Mouse (Mus musculus) liver, embryonic 14.5 days (tissue): ENCODE data around the gene Cys1. TPM values are rescaled to one million over a fixed set of nuclear protein-coding genes. Genes with fewer than 3 reads are reported as not detected.

Source experiments
- ATAC-seq: fragments of 200-750 bp; cut with Nextera tagmentation; 2 replicates; pipeline ENCODE4 v1.8.0; 2017; ENCODE audit warnings: moderate number of reproducible peaks, mild to moderate bottlenecking, moderate library complexity; ENCODE audit not compliant: insufficient read depth
- DNase-seq, 3 experiments: peaks; one replicate each; pipeline ENCODE4 v3.0.0-alpha.2; 2012 to 2013; ENCODE audit warnings: low read depth in 3 of 3, low spot score in 3 of 3
- H3K27ac ChIP-seq: fragments of 300-500 bp; sonication (generic); 2 replicates; pipeline ENCODE4 v1.5.1; 2014; ENCODE audit warnings: moderate library complexity, mild to moderate bottlenecking, control low read depth, inconsistent platforms
- H3K27me3 ChIP-seq: fragments of 300-500 bp; sonication (generic); 2 replicates; pipeline ENCODE4 v1.6.1; 2014; ENCODE audit warnings: mild to moderate bottlenecking, low read length, moderate library complexity; ENCODE audit not compliant: control insufficient read depth, insufficient read depth
- H3K36me3 ChIP-seq: fragments of 300-500 bp; sonication (generic); replicated peaks from 2 replicates; pipeline ENCODE4 v1.6.1; 2014; ENCODE audit warnings: low read depth; ENCODE audit not compliant: control insufficient read depth, insufficient read depth
- H3K4me1 ChIP-seq, 2 experiments: fragments of 200-500 bp in 1 of 2; fragments of 300-500 bp in 1 of 2; sonication (generic) in 1 of 2; replicated peaks; 2 replicates each; pipeline ENCODE4 v1.6.1; 2012 to 2014; ENCODE audit warnings: antibody characterized with exemption in 1 of 2, inconsistent platforms in 1 of 2, low read length in 1 of 2; ENCODE audit not compliant: control insufficient read depth in 2 of 2, insufficient read depth in 2 of 2
- H3K4me2 ChIP-seq: fragments of 300-500 bp; sonication (generic); 2 replicates; pipeline ENCODE4 v1.6.1; 2014; ENCODE audit warnings: low read depth, mild to moderate bottlenecking, control low read depth, moderate library complexity
- H3K4me3 ChIP-seq, 2 experiments: fragments of 200-500 bp in 1 of 2; fragments of 300-500 bp in 1 of 2; sonication (generic) in 1 of 2; 2 replicates each; pipeline ENCODE4 v1.5.1; 2012 to 2014; ENCODE audit warnings: low read depth in 2 of 2, low read length in 2 of 2, mild to moderate bottlenecking in 2 of 2, control low read depth in 1 of 2, inconsistent platforms in 1 of 2, moderate library complexity in 1 of 2; ENCODE audit not compliant: insufficient read depth in 1 of 2
- H3K9ac ChIP-seq: fragments of 300-500 bp; sonication (generic); replicated peaks from 2 replicates; pipeline ENCODE4 v1.6.1; 2014; ENCODE audit warnings: mild to moderate bottlenecking, control low read depth, moderate library complexity
- H3K9me3 ChIP-seq: fragments of 300-500 bp; sonication (generic); 2 replicates; pipeline ENCODE4 v1.6.1; 2016; ENCODE audit warnings: low read length, mixed read lengths; ENCODE audit not compliant: control insufficient read depth
- CTCF ChIP-seq: IDR thresholded peaks from 2 replicates; pipeline ENCODE4 v1.5.1; 2016; ENCODE audit warnings: antibody characterized with exemption, low read depth, control low read depth
- EP300 ChIP-seq: IDR thresholded peaks from 2 replicates; pipeline ENCODE4 v1.6.1; 2016; ENCODE audit warnings: antibody characterized with exemption, low read depth
- WGBS: fragments of 180-500 bp; shearing (Covaris S2); extraction: QIAGEN DNeasy Blood & Tissue Kit; methylation state at CpG from one replicate; pipeline ENCODE4 v1.1.7; 2014; ENCODE audit not compliant: insufficient replicate concordance; 5-methylcytosine and 5-hydroxymethylcytosine counted together
- polyA plus RNA-seq, 2 experiments: library from polyadenylated mRNA; depleted of rRNA in 1 of 2; stranded (reverse) in 1 of 2; unstranded in 1 of 2; fragments of >200 nt; fragmentation: Nextera tagmentation in 1 of 2; extraction: Ambion mirVana in 1 of 2; gene quantifications; 2 replicates each; pipeline versions ENCODE4 v1.2.1 to v1.2.3; 2012 to 2014

Gene Cys1
- polyA plus RNA-seq, 2 experiments: 0.28 to 0.74 TPM

DNA sequence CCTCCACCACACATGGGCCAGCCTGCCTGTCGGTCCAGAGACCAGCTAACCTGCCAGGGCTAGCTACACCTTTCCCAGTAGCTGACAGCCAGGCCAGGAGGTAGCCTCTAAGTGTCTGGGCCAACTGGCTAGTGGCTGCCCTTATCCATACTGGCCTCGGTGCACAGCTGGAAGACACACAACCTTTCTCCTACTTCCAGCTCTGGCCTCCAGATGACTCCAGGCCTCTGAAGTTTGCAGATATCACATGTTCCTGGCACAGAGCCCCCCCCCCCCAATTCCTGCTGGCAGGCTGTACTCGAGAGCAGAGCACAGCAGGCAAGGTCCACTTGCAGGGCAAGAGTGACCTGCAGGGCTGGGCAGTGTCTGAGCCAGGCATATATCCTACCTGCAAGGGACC is 54.4 kb downstream of the Cys1 start:
- Histone ChIP-seq H3K4me2 (no peak overlapping the region), H3K27me3 (no peaks in the 10 kb centered on the region), H3K9me3 (no peaks in the 10 kb centered on the region), H3K4me3 (no peak overlapping the region), H3K36me3 (no peaks in the 10 kb centered on the region), H3K9ac (no peak overlapping the region), H3K27ac (no peak overlapping the region), H3K4me1 (0 out of 4 replicates have a peak, but pooled peaks cover 0 to 4% of the 10 kb centered on the region in 2 experiments)
- ATAC-seq (no peak), DNase-seq (no peak)
- TF ChIP-seq CTCF (no peak), EP300 (no peak)
- 47% methylated on average over 3 of the region's 3 CpGs for WGBS

DNA sequence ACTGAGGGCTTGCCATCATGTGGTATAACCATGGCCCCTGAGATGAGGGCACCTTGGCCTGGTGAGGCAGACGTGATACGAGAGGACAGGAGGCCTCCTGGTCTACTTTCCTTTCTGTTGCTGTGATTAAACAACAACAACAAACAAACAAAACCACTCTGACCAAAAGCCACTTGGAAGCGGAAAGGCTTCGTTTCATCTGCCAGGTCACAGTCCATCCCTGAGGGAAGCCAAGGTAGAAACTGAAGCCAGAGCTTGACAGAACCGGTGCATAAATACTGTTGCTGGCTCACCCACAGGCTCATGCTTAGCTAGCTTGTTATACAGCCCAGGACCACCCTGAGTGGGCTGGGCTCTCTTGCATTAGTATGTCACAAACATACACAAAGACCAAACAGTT is 55.2 kb downstream of the Cys1 start:
- no peak for DNase-seq
- H3K9ac ChIP-seq: no peak overlapping the region
- no peak overlapping the region for H3K4me3 ChIP-seq
- no peaks in the 10 kb centered on the region for H3K27me3 ChIP-seq
- 65% methylated on average over 5 of the region's 5 CpGs for WGBS
- TF ChIP-seq CTCF (no peak), EP300 (no peak)
- H3K4me2 ChIP-seq: no peak overlapping the region
- H3K4me1 ChIP-seq: 0 out of 4 replicates have a peak, but pooled peaks cover 0 to 4% of the 10 kb centered on the region in 2 experiments
- no peaks in the 10 kb centered on the region for H3K9me3 ChIP-seq
- H3K36me3 ChIP-seq: no peaks in the 10 kb centered on the region
- no peak for ATAC-seq
- no peak overlapping the region for H3K27ac ChIP-seq

DNA sequence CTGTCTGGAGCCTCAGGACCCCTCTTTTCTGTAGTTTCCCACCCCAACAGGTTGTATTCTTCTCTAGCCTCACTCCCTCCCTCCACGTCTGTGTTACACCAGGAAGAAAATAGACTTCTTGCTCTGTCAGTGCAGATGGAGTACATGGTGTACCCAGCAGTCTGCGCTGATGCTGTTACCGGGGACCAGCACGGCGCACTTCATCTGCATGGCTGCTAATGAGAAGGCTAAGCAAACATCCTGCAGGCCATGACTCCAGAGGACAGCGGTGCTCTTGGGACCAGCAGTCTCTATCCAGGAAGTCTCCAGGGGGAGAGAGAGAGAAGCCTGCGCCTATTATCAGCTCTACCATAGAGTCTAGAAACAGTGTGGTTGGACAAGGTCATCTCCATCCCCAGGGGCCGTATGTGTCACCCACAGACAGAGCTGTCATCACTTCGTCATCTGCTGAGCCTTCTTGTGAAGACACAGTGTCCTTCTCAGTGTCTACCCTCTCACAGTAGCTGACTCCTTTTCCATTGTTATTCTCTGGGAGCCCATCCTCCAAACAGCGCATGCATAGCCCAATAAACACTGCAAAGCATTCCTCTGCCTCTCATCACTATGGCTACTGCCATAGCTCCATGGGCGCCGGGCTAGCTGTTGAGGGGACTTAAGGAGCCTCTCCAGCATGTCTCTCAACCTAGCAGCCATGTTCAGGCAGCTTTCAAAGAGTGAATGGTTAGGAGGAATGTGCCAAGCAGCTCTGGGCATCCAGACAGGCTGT is 57.9 kb downstream of the Cys1 start:
- ATAC-seq (no peak), DNase-seq (no peak)
- Histone ChIP-seq H3K4me2 (no peak overlapping the region), H3K4me3 (no peak overlapping the region), H3K27ac (no peak overlapping the region), H3K36me3 (no peaks in the 10 kb centered on the region), H3K27me3 (no peaks in the 10 kb centered on the region; the same call in none of the 2 replicates), H3K9me3 (no peaks in the 10 kb centered on the region), H3K9ac (no peak overlapping the region), H3K4me1 (no peaks in the 10 kb centered on the region)
- 71% methylated on average over 12 of the region's 12 CpGs for WGBS
- no peak for TF ChIP-seq EP300
- TF ChIP-seq CTCF: no peak

DNA sequence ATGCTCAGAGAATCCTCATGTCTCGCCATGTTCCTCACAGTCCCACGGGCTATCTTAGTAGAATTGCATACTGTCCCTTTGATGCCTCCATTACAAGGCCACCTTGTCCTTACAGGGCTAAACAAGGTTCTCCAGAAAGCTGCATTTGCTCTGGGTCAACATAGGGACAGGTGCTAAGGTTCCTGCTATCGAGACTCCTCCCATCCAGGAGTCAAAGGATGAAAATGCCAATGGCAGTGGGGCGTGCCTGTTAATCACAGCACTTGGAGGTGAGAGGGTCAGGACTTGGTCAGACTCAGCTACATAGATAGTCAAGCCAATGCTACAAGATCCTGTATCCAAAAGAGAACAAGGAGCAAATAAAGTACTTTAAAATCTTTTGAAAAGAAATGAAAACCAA is 62.2 kb downstream of the Cys1 start:
- no peak overlapping the region for H3K4me3 ChIP-seq
- H3K27ac ChIP-seq: no peak overlapping the region
- no peaks in the 10 kb centered on the region for H3K36me3 ChIP-seq
- no peaks in the 10 kb centered on the region for H3K4me1 ChIP-seq
- H3K27me3 ChIP-seq: no peaks in the 10 kb centered on the region; the same call in none of the 2 replicates
- no peak overlapping the region for H3K4me2 ChIP-seq
- TF ChIP-seq EP300: no peak
- TF ChIP-seq CTCF: no peak
- no peak for ATAC-seq
- no peaks in the 10 kb centered on the region for H3K9me3 ChIP-seq
- H3K9ac ChIP-seq: no peak overlapping the region
- DNase-seq: no peak
- WGBS: 61% methylated on average over 4 of the region's 4 CpGs

Other genes with a start within 250 kb of the Cys1 start
- gene Taf1b, start 183.5 kb downstream of the Cys1 start, polyA plus RNA-seq (2012; rRNA removed): 3.0 and 4.7 TPM in 2 replicates
- gene Taf1b, start 183.5 kb downstream of the Cys1 start, polyA plus RNA-seq (2014; fragmentation: Nextera tagmentation; extraction: Ambion mirVana): 9.3 TPM in 2 replicates
- 0.37 and 0.45 TPM in 2 replicates for gene Grhl1, start 109.5 kb downstream of the Cys1 start, polyA plus RNA-seq (2012; rRNA removed)
- 0.20 and 0.43 TPM in 2 replicates for gene Grhl1, start 109.5 kb downstream of the Cys1 start, polyA plus RNA-seq (2014; fragmentation: Nextera tagmentation; extraction: Ambion mirVana)
- gene Klf11, start 30.5 kb downstream of the Cys1 start, polyA plus RNA-seq (2012; rRNA removed): 5.4 TPM in 2 replicates
- gene Klf11, start 30.5 kb downstream of the Cys1 start, polyA plus RNA-seq (2014; fragmentation: Nextera tagmentation; extraction: Ambion mirVana): 6.9 and 7.7 TPM in 2 replicates
- gene Rrm2, start 26.4 kb upstream of the Cys1 start, polyA plus RNA-seq (2012; rRNA removed): 87.7 and 139 TPM in 2 replicates
- 388 and 401 TPM in 2 replicates for gene Rrm2, start 26.4 kb upstream of the Cys1 start, polyA plus RNA-seq (2014; fragmentation: Nextera tagmentation; extraction: Ambion mirVana)
- gene Mboat2, start 149.1 kb upstream of the Cys1 start, polyA plus RNA-seq (2012; rRNA removed): 0.95 and 1.3 TPM in 2 replicates
- 3.6 and 4.0 TPM in 2 replicates for gene Mboat2, start 149.1 kb upstream of the Cys1 start, polyA plus RNA-seq (2014; fragmentation: Nextera tagmentation; extraction: Ambion mirVana)